Comparison of ENCODE assay signal across 19 mouse cellular contexts in the genomic region with DNA sequence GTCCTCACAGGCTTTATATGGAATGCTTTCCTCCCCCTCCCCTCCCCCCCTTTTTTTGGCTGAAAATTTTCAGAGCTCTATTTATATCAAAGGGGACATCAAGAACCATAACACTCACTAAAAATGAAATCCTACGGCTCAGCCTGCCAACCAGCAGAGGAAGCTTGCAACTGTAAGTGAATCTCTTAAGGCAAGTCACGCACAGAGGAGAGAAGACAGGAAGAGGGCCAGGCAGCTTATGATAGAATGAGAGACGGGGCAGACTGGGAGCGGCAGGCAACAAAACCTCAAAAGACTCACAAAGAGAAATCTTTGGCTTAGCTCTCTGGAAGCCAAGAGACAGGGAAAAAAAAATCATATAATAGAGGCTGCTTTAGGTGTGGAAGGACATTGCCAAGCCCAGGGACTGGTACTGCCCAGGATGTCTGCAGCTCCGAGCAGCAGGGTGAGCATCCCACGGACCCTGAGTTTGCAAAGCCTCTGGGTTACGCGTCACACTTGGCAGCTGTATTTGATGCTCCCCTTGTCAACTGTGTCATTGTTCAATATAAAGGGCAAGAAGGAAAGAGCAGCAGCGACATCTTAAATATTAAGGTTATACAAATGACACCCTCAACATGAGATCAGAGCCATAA.
DNase-seq lines count a peak whose midpoint lies in the region; ATAC-seq and TF ChIP-seq lines count a peak whose summit lies in the region.
"Had no signal": no experiment of that assay in that cellular context is flagged by ENCODE, and none has a peak within 500 bp of the region (broad histone marks: within the 10 kb centered on the region; RNA-seq: fewer than 3 reads in every experiment).

No protein-coding gene starts in this region.

- TF ChIP-seq POLR2A in cerebellum, adult 2 months (IDR thresholded peaks at IDR 0.05; ENCODE audit: borderline replicate concordance, insufficient read depth, low read length) = no peak

- H3K27me3 ChIP-seq in cerebellum, adult 2 months (ENCODE audit: control insufficient read depth, insufficient read depth, low read length) = no peaks in the 10 kb centered on the region
- no peaks in the 10 kb centered on the region for H3K27me3 ChIP-seq in hindbrain, embryonic 16.5 days (replicated peaks; ENCODE audit: control insufficient read depth, insufficient read depth, low read length)
- H3K27me3 ChIP-seq in hindbrain, embryonic 12.5 days = no peaks in the 10 kb centered on the region
- H3K27me3 ChIP-seq in midbrain, embryonic 14.5 days (ENCODE audit: control insufficient read depth, insufficient read depth, low read length) = no peaks in the 10 kb centered on the region
- no peaks in the 10 kb centered on the region for H3K27me3 ChIP-seq in midbrain, embryonic 10.5 days (ENCODE audit: low read depth, poor library complexity, severe bottlenecking)
- H3K27me3 ChIP-seq in stomach, embryonic 16.5 days (ENCODE audit: control insufficient read depth, insufficient read depth, low read length) = no peaks in the 10 kb centered on the region
- H3K27me3 ChIP-seq: CH12.LX; limb, embryonic 13.5 days; midbrain, embryonic 12.5 days; neural tube, embryonic 13.5 days had no signal

- no peak for TF ChIP-seq CTCF in cerebellum, adult 2 months (IDR thresholded peaks at IDR 0.05; ENCODE audit: borderline replicate concordance, insufficient read depth, low read depth, low read length)

- H3K9me3 ChIP-seq in hindbrain, embryonic 16.5 days (ENCODE audit: control insufficient read depth, low read length) = no peaks in the 10 kb centered on the region
- H3K9me3 ChIP-seq in hindbrain, embryonic 12.5 days (replicated peaks) = no peaks in the 10 kb centered on the region
- H3K9me3 ChIP-seq in midbrain, embryonic 14.5 days (ENCODE audit: control insufficient read depth, low read length) = no peaks in the 10 kb centered on the region
- H3K9me3 ChIP-seq in midbrain, embryonic 10.5 days (replicated peaks) = no peaks in the 10 kb centered on the region
- no peaks in the 10 kb centered on the region for H3K9me3 ChIP-seq in stomach, embryonic 16.5 days (replicated peaks; ENCODE audit: control insufficient read depth, low read length)
- H3K9me3 ChIP-seq: limb, embryonic 13.5 days; midbrain, embryonic 12.5 days; neural tube, embryonic 13.5 days had no signal

- H3K4me2 ChIP-seq in hindbrain, embryonic 16.5 days (ENCODE audit: low read length) = peak overlapping the region; percentile 25; the same call in 1 of the 2 replicates
- H3K4me2 ChIP-seq in hindbrain, embryonic 12.5 days (replicated peaks) = no peak overlapping the region
- H3K4me2 ChIP-seq in midbrain, embryonic 14.5 days (ENCODE audit: low read length) = no peak overlapping the region
- H3K4me2 ChIP-seq in stomach, embryonic 16.5 days (ENCODE audit: low read depth, low read length) = no peak overlapping the region
- H3K4me2 ChIP-seq: limb, embryonic 13.5 days; midbrain, embryonic 12.5 days; neural tube, embryonic 13.5 days had no signal

- WGBS in cerebellum, adult 2 months = 48% methylated on average over 9 of the region's 9 CpGs
- 66% methylated on average over 9 of the region's 9 CpGs for WGBS in hindbrain, embryonic 16.5 days
- WGBS in hindbrain, embryonic 12.5 days = 85% methylated on average over 9 of the region's 9 CpGs
- WGBS in midbrain, embryonic 14.5 days = 65% methylated on average over 9 of the region's 9 CpGs
- WGBS in midbrain, embryonic 10.5 days = 87% methylated on average over 9 of the region's 9 CpGs
- 55% methylated on average over 9 of the region's 9 CpGs for WGBS in stomach, embryonic 16.5 days

- H3K4me3 ChIP-seq in cerebellum, adult 2 months (replicated peaks; ENCODE audit: insufficient read depth, low read depth, low read length) = no peak overlapping the region
- H3K4me3 ChIP-seq in hindbrain, embryonic 16.5 days (ENCODE audit: low read length) = no peak overlapping the region
- no peak overlapping the region for H3K4me3 ChIP-seq in hindbrain, embryonic 12.5 days
- H3K4me3 ChIP-seq in midbrain, embryonic 14.5 days (replicated peaks; ENCODE audit: low read depth, low read length) = no peak overlapping the region
- no peak overlapping the region for H3K4me3 ChIP-seq in midbrain, embryonic 10.5 days
- H3K4me3 ChIP-seq in stomach, embryonic 16.5 days (replicated peaks; ENCODE audit: low read length) = no peak overlapping the region
- H3K4me3 ChIP-seq: heart, adult 2 months; limb, embryonic 13.5 days; midbrain, embryonic 12.5 days; neural tube, embryonic 13.5 days had no signal

- peak; percentile 2 to 12 for DNase-seq in cerebellum, postnatal 10 days
- no peak for DNase-seq in cerebellum, adult 2 months
- DNase-seq in midbrain, embryonic 14.5 days = peak; percentile 43
- DNase-seq in midbrain, embryonic 10.5 days (ENCODE audit: low spot score) = no peak
- no peak for DNase-seq in kidney, postnatal 10 days
- DNase-seq: cerebellum, adult 11-12 months; heart, adult 2 months; heart, postnatal 10 days; kidney, postnatal 14 days; thymus, postnatal 36 days had no signal

- peak; percentile 61; the same call in 1 of the 2 replicates for ATAC-seq in hindbrain, embryonic 16.5 days
- ATAC-seq in hindbrain, embryonic 12.5 days (ENCODE audit: low FRiP score) = no peak
- ATAC-seq in midbrain, embryonic 14.5 days (ENCODE audit: low FRiP score, low TSS enrichment) = no peak; the same call in 1 of the 2 replicates
- no peak; the same call in 1 of the 2 replicates for ATAC-seq in stomach, embryonic 16.5 days (ENCODE audit: insufficient read depth, low FRiP score)
- ATAC-seq: activated CD4-positive, CD25-positive, alpha-beta regulatory T cell, adult 4 months; intestine, embryonic 16.5 days had no signal

- no peak overlapping the region for H3K27ac ChIP-seq in cerebellum, adult 2 months (ENCODE audit: insufficient read depth, low read length)
- H3K27ac ChIP-seq in hindbrain, embryonic 16.5 days (ENCODE audit: low read depth, low read length) = no peak overlapping the region
- no peak overlapping the region for H3K27ac ChIP-seq in hindbrain, embryonic 12.5 days
- H3K27ac ChIP-seq in midbrain, embryonic 14.5 days (replicated peaks; ENCODE audit: low read depth, low read length) = peak overlapping the region; percentile 58
- no peak overlapping the region for H3K27ac ChIP-seq in midbrain, embryonic 10.5 days (replicated peaks)
- peak overlapping the region; percentile 29; the same call in 1 of the 2 replicates for H3K27ac ChIP-seq in stomach, embryonic 16.5 days (ENCODE audit: low read length)
- H3K27ac ChIP-seq: heart, adult 2 months; limb, embryonic 13.5 days; midbrain, embryonic 12.5 days; neural tube, embryonic 13.5 days had no signal

- H3K4me1 ChIP-seq in cerebellum, adult 2 months (ENCODE audit: control insufficient read depth, insufficient read depth, low read length) = no peaks in the 10 kb centered on the region
- H3K4me1 ChIP-seq in hindbrain, embryonic 16.5 days (ENCODE audit: control insufficient read depth, insufficient read depth, low read depth, low read length) = no peaks in the 10 kb centered on the region
- no peaks in the 10 kb centered on the region for H3K4me1 ChIP-seq in hindbrain, embryonic 12.5 days
- no peaks in the 10 kb centered on the region; the same call in 1 of the 2 replicates for H3K4me1 ChIP-seq in midbrain, embryonic 14.5 days (ENCODE audit: control insufficient read depth, insufficient read depth, low read length)
- H3K4me1 ChIP-seq in midbrain, embryonic 10.5 days = no peaks in the 10 kb centered on the region
- peaks cover 3% of the 10 kb centered on the region; the same call in 1 of the 2 replicates for H3K4me1 ChIP-seq in stomach, embryonic 16.5 days (ENCODE audit: control insufficient read depth, insufficient read depth, low read length)
- H3K4me1 ChIP-seq: limb, embryonic 13.5 days; midbrain, embryonic 12.5 days; neural tube, embryonic 13.5 days had no signal

- H3K36me3 ChIP-seq in hindbrain, embryonic 16.5 days (ENCODE audit: control insufficient read depth, insufficient read depth, low read length) = no peaks in the 10 kb centered on the region
- H3K36me3 ChIP-seq in hindbrain, embryonic 12.5 days = no peaks in the 10 kb centered on the region
- H3K36me3 ChIP-seq in midbrain, embryonic 14.5 days (ENCODE audit: control insufficient read depth, insufficient read depth, low read length) = no peaks in the 10 kb centered on the region
- no peaks in the 10 kb centered on the region for H3K36me3 ChIP-seq in midbrain, embryonic 10.5 days
- H3K36me3 ChIP-seq in stomach, embryonic 16.5 days (ENCODE audit: control insufficient read depth, insufficient read depth, low read length) = no peaks in the 10 kb centered on the region
- H3K36me3 ChIP-seq: limb, embryonic 13.5 days; midbrain, embryonic 12.5 days; neural tube, embryonic 13.5 days had no signal

- no peak overlapping the region for H3K9ac ChIP-seq in hindbrain, embryonic 16.5 days (ENCODE audit: low read depth, low read length)
- no peak overlapping the region for H3K9ac ChIP-seq in hindbrain, embryonic 12.5 days
- no peak overlapping the region for H3K9ac ChIP-seq in midbrain, embryonic 14.5 days (replicated peaks; ENCODE audit: low read length)
- no peak overlapping the region for H3K9ac ChIP-seq in stomach, embryonic 16.5 days (ENCODE audit: low read length)
- H3K9ac ChIP-seq: limb, embryonic 13.5 days; midbrain, embryonic 12.5 days; neural tube, embryonic 13.5 days had no signal

Comparison
In these comparisons a context has a peak if more than half of its experiments do, and no peak if none do; other contexts are left out.
1. DNase-seq: peak in cerebellum, postnatal 10 days (2 of 2) and midbrain, embryonic 14.5 days (single experiment); none in cerebellum, adult 2 months (0 of 2), midbrain, embryonic 10.5 days (single experiment) and kidney, postnatal 10 days (single experiment).
2. H3K27ac ChIP-seq: peak in midbrain, embryonic 14.5 days (single experiment) and stomach, embryonic 16.5 days (single experiment); none in cerebellum, adult 2 months (single experiment), hindbrain, embryonic 16.5 days (single experiment), hindbrain, embryonic 12.5 days (single experiment) and midbrain, embryonic 10.5 days (single experiment).